Mouse (Mus musculus) adrenal gland, adult 2 months (tissue): Measurements from ENCODE around the gene Atp23. TPM values are rescaled to one million over a fixed set of nuclear protein-coding genes. Genes with fewer than 3 reads are reported as not detected.
"Not testable (repeated sequence)": the region's sequence is repeated elsewhere in the genome, so short reads cannot be mapped to it uniquely, and the experiment has no call there.

Source experiments
- DNase-seq: peaks from one replicate; pipeline ENCODE4 v3.0.0; 2021
- polyA plus RNA-seq: library from polyadenylated mRNA; depleted of rRNA; stranded (reverse); fragments of >200 nt; gene quantifications from 2 replicates; pipeline ENCODE4 v1.2.3, GENCODE M21; 2012; rRNA removed
- total RNA-seq, 2 experiments: library from RNA; stranded (reverse); gene quantifications; 2 replicates each; pipeline ENCODE4 v1.2.3; 2021

The Atp23 gene
- total and polyA plus RNA-seq, 3 experiments, result 3.9 to 9.9 (median 5.6) TPM

DNA sequence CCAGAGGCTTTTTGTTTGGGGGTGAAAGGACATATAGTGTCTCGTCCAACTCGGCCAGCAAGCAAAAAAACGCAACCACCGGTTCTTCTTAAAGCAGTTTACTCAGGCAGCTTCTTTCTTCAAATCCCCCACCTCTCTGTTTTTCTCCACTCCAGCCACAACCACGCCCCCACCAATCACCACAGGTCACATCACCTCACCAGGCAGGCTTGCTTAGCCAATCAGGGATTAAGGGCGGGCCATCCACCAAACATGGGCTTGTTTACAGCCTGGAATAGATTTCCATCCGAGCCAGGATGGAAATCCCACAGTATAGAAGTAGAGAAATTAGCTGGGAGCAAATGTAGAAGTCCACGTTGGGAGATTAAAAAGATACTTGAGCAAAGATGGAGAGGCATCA, 74.9 kb downstream of the Atp23 start:
- not testable (repeated sequence) for DNase-seq

DNA sequence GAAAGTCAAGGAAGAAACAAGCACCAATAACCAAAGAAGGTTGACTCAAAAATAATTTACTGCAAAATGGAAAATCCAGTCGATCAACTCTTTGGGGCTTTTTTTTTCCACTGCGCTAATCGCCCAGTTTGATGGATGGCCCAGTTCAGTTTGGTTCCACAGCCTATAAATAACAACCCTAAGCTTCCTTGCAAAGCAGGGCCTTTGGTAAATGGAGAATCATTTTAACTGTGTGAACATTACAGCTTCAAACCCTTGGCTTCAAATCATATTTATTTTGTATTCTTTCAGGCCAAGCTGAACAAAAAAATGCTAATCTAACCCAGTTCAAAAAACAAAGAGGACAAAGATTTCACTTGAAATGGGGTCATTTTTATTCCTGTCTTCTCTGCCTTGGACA, 78.7 kb downstream of the Atp23 start:
- DNase-seq, result no peak

Other genes starting within 250 kb of the Atp23 start
- gene Ctdsp2, start 77.4 kb upstream of the Atp23 start, total RNA-seq, result 100 to 1,000 TPM in 1 of 2 experiments, 10 to 100 TPM in 1; 75.0 to 119 TPM
- 98.8 and 100 TPM in 2 replicates for gene Ctdsp2, start 77.4 kb upstream of the Atp23 start, polyA plus RNA-seq
- 1 to 10 TPM; 4.0 to 5.3 TPM for gene Avil, start 99.4 kb upstream of the Atp23 start, total RNA-seq
- gene Avil, start 99.4 kb upstream of the Atp23 start, polyA plus RNA-seq, result 0.19 and 0.21 TPM in 2 replicates
- 10 to 100 TPM; 42.2 to 67.9 TPM for gene Tsfm, start 129.5 kb upstream of the Atp23 start, total RNA-seq
- gene Tsfm, start 129.5 kb upstream of the Atp23 start, polyA plus RNA-seq, result 55.0 and 68.9 TPM in 2 replicates
- 10 to 100 TPM; 17.7 to 23.0 TPM for gene Mettl1, start 140.1 kb upstream of the Atp23 start, total RNA-seq
- gene Mettl1, start 140.1 kb upstream of the Atp23 start, polyA plus RNA-seq, result 18.2 and 23.7 TPM in 2 replicates
- under 1 TPM; 0.14 to 0.69 TPM for gene Eef1akmt3, start 140.2 kb upstream of the Atp23 start, total RNA-seq
- gene Eef1akmt3, start 140.2 kb upstream of the Atp23 start, polyA plus RNA-seq, result 0.18 and 0.23 TPM in 2 replicates
- gene Cyp27b1, start 146.9 kb upstream of the Atp23 start, total RNA-seq, result under 1 TPM; 0.28 to 0.61 TPM
- 0.28 and 0.35 TPM in 2 replicates for gene Cyp27b1, start 146.9 kb upstream of the Atp23 start, polyA plus RNA-seq
- 10 to 100 TPM in 1 of 2 experiments, 1 to 10 TPM in 1; 5.4 to 12.2 TPM for gene March9, start 158.8 kb upstream of the Atp23 start, total RNA-seq
- 20.1 and 20.6 TPM in 2 replicates for gene March9, start 158.8 kb upstream of the Atp23 start, polyA plus RNA-seq
- gene Cdk4, start 162.2 kb upstream of the Atp23 start, total RNA-seq, result 100 to 1,000 TPM; 166 to 233 TPM
- 100 and 106 TPM in 2 replicates for gene Cdk4, start 162.2 kb upstream of the Atp23 start, polyA plus RNA-seq
- gene Tspan31, start 168.9 kb upstream of the Atp23 start, total RNA-seq, result 100 to 1,000 TPM; 115 to 129 TPM
- gene Tspan31, start 168.9 kb upstream of the Atp23 start, polyA plus RNA-seq, result 53.3 and 62.3 TPM in 2 replicates
- 1 to 10 TPM; 2.2 to 3.8 TPM for gene Agap2, start 173.9 kb upstream of the Atp23 start, total RNA-seq
- 8.7 and 9.8 TPM in 2 replicates for gene Agap2, start 173.9 kb upstream of the Atp23 start, polyA plus RNA-seq
- 100 to 1,000 TPM; 127 to 147 TPM for gene Os9, start 219.8 kb upstream of the Atp23 start, total RNA-seq
- gene Os9, start 219.8 kb upstream of the Atp23 start, polyA plus RNA-seq, result 82.2 and 108 TPM in 2 replicates